Mouse (Mus musculus): Measurements from ENCODE around the gene Cyp19a1. TPM values are rescaled to one million over a fixed set of nuclear protein-coding genes. Genes with fewer than 3 reads are reported as not detected.

Gene Cyp19a1
- total and polyA plus RNA-seq, 3 experiments, result 0.27 TPM; not detected in 2

DNA sequence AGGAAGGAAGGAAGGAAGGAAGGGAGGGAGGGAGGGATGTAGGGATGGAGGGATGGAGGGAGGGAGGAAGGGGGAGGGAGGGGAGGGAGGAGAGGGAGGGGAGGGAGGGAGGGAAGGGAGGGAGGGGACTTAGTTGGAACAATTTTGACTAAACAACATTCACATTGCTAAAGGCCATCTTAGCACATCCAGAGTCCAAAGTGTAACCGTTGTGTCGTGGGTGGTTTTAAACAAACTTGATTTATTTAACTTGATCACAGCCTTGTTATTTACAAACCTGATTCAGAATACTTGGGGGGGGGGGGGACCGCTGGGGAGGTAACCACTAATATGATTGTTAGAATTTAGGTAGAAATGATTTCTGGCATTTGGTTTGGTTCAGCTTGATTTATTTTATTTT is 31.5 kb upstream of the Cyp19a1 start:
- DNase-seq (ENCODE audit: low spot score) (no peak), ATAC-seq (ENCODE audit: extremely low read depth, insufficient number of reproducible peaks, low FRiP score, poor library complexity, severe bottlenecking) (no peak)
- no peaks in the 10 kb centered on the region for H3K9me3 ChIP-seq (replicated peaks)
- peaks cover 7% of the 10 kb centered on the region; the same call in 1 of the 2 replicates for H3K27me3 ChIP-seq (ENCODE audit: insufficient read depth, low read length)
- TF ChIP-seq GATA2 (IDR thresholded peaks at IDR 0.05; ENCODE audit: borderline replicate concordance, low read depth, low read length) (no peak), GATA1 (IDR thresholded peaks at IDR 0.05; ENCODE audit: borderline replicate concordance, low read length) (no peak), CTCF (IDR thresholded peaks at IDR 0.05; ENCODE audit: low read depth, low read length) (no peak), POLR2AphosphoS5 (IDR thresholded peaks at IDR 0.05; ENCODE audit: insufficient replicate concordance, low read depth, low read length) (no peak), TAL1 (conservative IDR thresholded peaks at IDR 0.05; ENCODE audit: low read depth, low read length) (no peak)
- no peak overlapping the region for H3K4me3 ChIP-seq (ENCODE audit: low read depth, low read length)
- no peaks in the 10 kb centered on the region for H3K4me1 ChIP-seq (ENCODE audit: insufficient read depth, low read depth, low read length)
- no peaks in the 10 kb centered on the region for H3K36me3 ChIP-seq (replicated peaks)

DNA sequence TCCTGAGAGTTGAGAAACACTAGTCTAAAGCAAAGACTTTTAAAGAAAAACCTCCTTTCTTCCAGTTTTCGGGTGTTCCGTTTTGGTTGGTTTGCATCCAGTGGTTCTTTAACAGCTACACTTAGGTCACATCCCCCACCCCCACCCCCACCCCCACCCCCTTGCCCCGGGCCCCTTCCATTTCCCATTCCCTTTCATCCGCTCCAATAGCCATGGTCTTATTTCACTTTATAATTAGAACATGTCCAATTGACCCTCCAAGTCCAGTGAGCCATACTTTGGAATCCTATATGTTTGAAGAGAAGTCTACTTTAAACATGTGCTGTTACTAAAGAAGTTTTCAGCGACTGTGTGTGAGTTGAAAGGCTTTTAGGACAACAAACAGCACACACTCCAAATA is 19.9 kb upstream of the Cyp19a1 start:
- TF ChIP-seq CTCF (IDR thresholded peaks at IDR 0.05; ENCODE audit: low read depth, low read length) (no peak), GATA1 (IDR thresholded peaks at IDR 0.05; ENCODE audit: borderline replicate concordance, low read length) (no peak), TAL1 (conservative IDR thresholded peaks at IDR 0.05; ENCODE audit: low read depth, low read length) (no peak), GATA2 (IDR thresholded peaks at IDR 0.05; ENCODE audit: borderline replicate concordance, low read depth, low read length) (no peak), POLR2AphosphoS5 (IDR thresholded peaks at IDR 0.05; ENCODE audit: insufficient replicate concordance, low read depth, low read length) (no peak)
- Histone ChIP-seq H3K4me1 (ENCODE audit: insufficient read depth, low read depth, low read length) (no peaks in the 10 kb centered on the region), H3K4me3 (ENCODE audit: low read depth, low read length) (no peak overlapping the region), H3K9me3 (replicated peaks) (0 out of 2 replicates have a peak, but pooled peaks cover 2% of the 10 kb centered on the region), H3K36me3 (replicated peaks) (no peaks in the 10 kb centered on the region), H3K27me3 (ENCODE audit: insufficient read depth, low read length) (no peaks in the 10 kb centered on the region)
- DNase-seq (ENCODE audit: low spot score), result no peak
- ATAC-seq (ENCODE audit: extremely low read depth, insufficient number of reproducible peaks, low FRiP score, poor library complexity, severe bottlenecking), result no peak

DNA sequence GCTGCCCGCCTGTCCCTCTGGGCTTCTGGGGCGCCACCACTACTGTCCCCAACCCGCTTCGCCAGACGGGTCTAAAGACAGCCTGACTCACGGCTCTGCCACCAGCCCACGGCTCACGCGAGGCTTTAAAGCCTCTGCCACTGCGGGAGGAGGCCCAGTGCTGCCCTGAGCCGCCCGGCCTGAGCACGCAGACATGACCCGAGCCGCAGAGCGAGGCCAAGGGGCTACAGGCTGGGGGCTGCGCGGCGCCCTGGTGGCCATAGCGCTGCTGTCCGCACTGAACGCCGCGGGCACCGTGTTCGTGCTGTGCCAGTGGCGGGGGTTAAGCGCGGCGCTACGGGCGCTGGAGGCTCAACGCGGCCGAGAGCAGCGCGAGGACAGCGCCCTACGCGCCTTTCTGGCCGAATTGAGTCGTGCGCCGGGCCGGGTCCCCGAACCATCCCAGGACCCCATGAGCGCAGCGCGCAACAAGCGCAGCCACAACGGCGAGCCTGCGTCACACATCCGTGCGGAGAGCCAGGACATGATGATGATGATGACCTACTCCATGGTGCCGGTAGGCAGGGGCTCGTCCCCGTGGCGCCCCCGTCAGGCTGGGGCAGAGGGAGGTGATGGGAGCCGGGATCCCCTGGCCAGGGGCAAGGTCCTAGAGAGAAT is 18.5 kb upstream of the Cyp19a1 start, which contains the start of gene Gldn:
Gene Gldn (plus strand): TSS at position 156 of the 657 bp plus-strand sequence.
- TF ChIP-seq TAL1 (conservative IDR thresholded peaks at IDR 0.05; ENCODE audit: low read depth, low read length) (no peak), POLR2AphosphoS5 (IDR thresholded peaks at IDR 0.05; ENCODE audit: insufficient replicate concordance, low read depth, low read length) (no peak), CTCF (IDR thresholded peaks at IDR 0.05; ENCODE audit: low read depth, low read length) (no peak), GATA2 (IDR thresholded peaks at IDR 0.05; ENCODE audit: borderline replicate concordance, low read depth, low read length) (no peak), GATA1 (IDR thresholded peaks at IDR 0.05; ENCODE audit: borderline replicate concordance, low read length) (no peak)

DNA sequence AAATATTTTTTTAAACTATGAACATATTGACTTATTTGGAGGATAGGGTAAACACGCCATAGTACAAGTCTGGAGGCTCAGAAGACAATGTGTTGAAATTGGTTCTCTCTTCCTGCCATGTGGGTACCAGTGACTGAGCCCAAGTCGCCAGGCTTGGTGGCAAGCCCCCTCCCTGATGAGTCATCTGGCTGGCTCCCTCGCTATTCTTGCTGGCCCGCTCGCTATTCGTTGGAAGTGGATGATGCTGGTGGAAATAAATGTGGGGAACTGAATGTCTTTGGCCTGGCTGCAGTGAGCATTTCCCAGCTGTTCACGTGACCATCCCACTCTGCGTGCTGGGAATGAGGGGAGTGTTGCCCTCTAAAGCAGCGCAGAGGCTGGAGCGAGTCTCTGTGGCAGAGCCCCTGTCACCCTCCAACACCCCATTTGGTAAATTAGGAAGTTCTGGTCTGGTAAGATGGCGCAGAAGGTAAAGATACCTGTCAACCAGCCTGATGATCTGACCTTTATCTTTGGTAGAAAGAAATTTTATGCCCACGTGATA is 11.2 kb upstream of the Cyp19a1 start:
- H3K9me3 ChIP-seq (replicated peaks), result no peaks in the 10 kb centered on the region
- TF ChIP-seq POLR2AphosphoS5 (IDR thresholded peaks at IDR 0.05; ENCODE audit: insufficient replicate concordance, low read depth, low read length), result no peak
- no peak for TF ChIP-seq GATA1 (IDR thresholded peaks at IDR 0.05; ENCODE audit: borderline replicate concordance, low read length)
- no peak for TF ChIP-seq CTCF (IDR thresholded peaks at IDR 0.05; ENCODE audit: low read depth, low read length)
- no peak for TF ChIP-seq GATA2 (IDR thresholded peaks at IDR 0.05; ENCODE audit: borderline replicate concordance, low read depth, low read length)
- TF ChIP-seq TAL1 (conservative IDR thresholded peaks at IDR 0.05; ENCODE audit: low read depth, low read length), result no peak
- no peak overlapping the region for H3K4me3 ChIP-seq (ENCODE audit: low read depth, low read length)
- ATAC-seq (ENCODE audit: extremely low read depth, insufficient number of reproducible peaks, low FRiP score, poor library complexity, severe bottlenecking) (no peak), DNase-seq (ENCODE audit: low spot score) (no peak)
- H3K36me3 ChIP-seq (replicated peaks), result no peaks in the 10 kb centered on the region
- no peaks in the 10 kb centered on the region for H3K4me1 ChIP-seq (ENCODE audit: insufficient read depth, low read depth, low read length)
- peaks cover 3% of the 10 kb centered on the region; the same call in 1 of the 2 replicates for H3K27me3 ChIP-seq (ENCODE audit: insufficient read depth, low read length)

More for the DNA sequence above, 18.5 kb upstream of the Cyp19a1 start, which contains the start of gene Gldn:
- DNase-seq (ENCODE audit: low spot score) (no peak), ATAC-seq (ENCODE audit: extremely low read depth, insufficient number of reproducible peaks, low FRiP score, poor library complexity, severe bottlenecking) (no peak)
- H3K27me3 ChIP-seq (ENCODE audit: insufficient read depth, low read length), result no peaks in the 10 kb centered on the region
- 0 out of 2 replicates have a peak within 1 kb of the TSS, but pooled peaks have one; percentile 16 for H3K4me3 ChIP-seq (ENCODE audit: low read depth, low read length)
- H3K4me1 ChIP-seq (ENCODE audit: insufficient read depth, low read depth, low read length), result no peaks in the 10 kb centered on the region
- H3K9me3 ChIP-seq (replicated peaks), result 0 out of 2 replicates have a peak, but pooled peaks cover 2% of the 10 kb centered on the region
- no peaks in the 10 kb centered on the region for H3K36me3 ChIP-seq (replicated peaks)

GRCm38 (mm10) chr9:54275283-54275682 is 7.4 kb upstream of the Cyp19a1 start:
- Histone ChIP-seq H3K36me3 (replicated peaks) (no peaks in the 10 kb centered on the region), H3K4me1 (ENCODE audit: insufficient read depth, low read depth, low read length) (no peaks in the 10 kb centered on the region), H3K27me3 (ENCODE audit: insufficient read depth, low read length) (peaks cover 3% of the 10 kb centered on the region; the same call in 1 of the 2 replicates), H3K9me3 (replicated peaks) (no peaks in the 10 kb centered on the region), H3K4me3 (ENCODE audit: low read depth, low read length) (no peak overlapping the region)
- ATAC-seq (ENCODE audit: extremely low read depth, insufficient number of reproducible peaks, low FRiP score, poor library complexity, severe bottlenecking) (no peak), DNase-seq (ENCODE audit: low spot score) (no peak)
- TF ChIP-seq TAL1 (conservative IDR thresholded peaks at IDR 0.05; ENCODE audit: low read depth, low read length) (no peak), GATA2 (IDR thresholded peaks at IDR 0.05; ENCODE audit: borderline replicate concordance, low read depth, low read length) (no peak), CTCF (IDR thresholded peaks at IDR 0.05; ENCODE audit: low read depth, low read length) (no peak), GATA1 (IDR thresholded peaks at IDR 0.05; ENCODE audit: borderline replicate concordance, low read length) (no peak), POLR2AphosphoS5 (IDR thresholded peaks at IDR 0.05; ENCODE audit: insufficient replicate concordance, low read depth, low read length) (no peak)

DNA sequence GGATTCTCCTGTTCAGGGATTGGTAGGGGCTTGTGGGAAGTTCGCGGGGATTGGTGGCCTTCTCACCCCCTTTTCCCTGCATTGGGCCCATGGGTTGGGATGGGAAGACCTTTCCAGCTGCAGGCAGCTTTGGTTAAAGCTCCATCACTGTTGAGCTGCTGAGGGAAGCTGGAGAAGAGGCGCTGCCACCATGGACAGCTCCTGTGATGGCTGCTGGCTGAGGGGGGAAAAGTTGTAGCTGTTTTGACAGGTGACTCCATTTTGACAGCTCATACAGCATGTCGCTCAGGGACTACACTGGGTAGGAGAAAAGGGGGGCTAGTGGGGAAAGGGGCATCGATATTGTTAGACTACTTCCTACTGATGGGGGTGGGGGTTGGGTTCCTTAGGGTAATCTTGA is 3.0 kb upstream of the Cyp19a1 start:
- Histone ChIP-seq H3K9me3 (replicated peaks) (no peaks in the 10 kb centered on the region), H3K4me3 (ENCODE audit: low read depth, low read length) (no peak overlapping the region), H3K27me3 (ENCODE audit: insufficient read depth, low read length) (0 out of 2 replicates have a peak, but pooled peaks cover 3% of the 10 kb centered on the region), H3K36me3 (replicated peaks) (no peaks in the 10 kb centered on the region), H3K4me1 (ENCODE audit: insufficient read depth, low read depth, low read length) (no peaks in the 10 kb centered on the region)
- ATAC-seq (ENCODE audit: extremely low read depth, insufficient number of reproducible peaks, low FRiP score, poor library complexity, severe bottlenecking) (no peak), DNase-seq (ENCODE audit: low spot score) (no peak)
- TF ChIP-seq CTCF (IDR thresholded peaks at IDR 0.05; ENCODE audit: low read depth, low read length) (no peak), TAL1 (conservative IDR thresholded peaks at IDR 0.05; ENCODE audit: low read depth, low read length) (no peak), POLR2AphosphoS5 (IDR thresholded peaks at IDR 0.05; ENCODE audit: insufficient replicate concordance, low read depth, low read length) (no peak), GATA2 (IDR thresholded peaks at IDR 0.05; ENCODE audit: borderline replicate concordance, low read depth, low read length) (no peak), GATA1 (IDR thresholded peaks at IDR 0.05; ENCODE audit: borderline replicate concordance, low read length) (no peak)
